Mouse (Mus musculus) neutrophil, adult 5-6 weeks (primary cell): Measurements from ENCODE around the gene Angptl3. TPM values are rescaled to one million over a fixed set of nuclear protein-coding genes. Genes with fewer than 3 reads are reported as not detected.

Experiments
- ATAC-seq: fragments of 151-379, 151-347 bp; 2 replicates; pipeline ENCODE4 v1.8.0; 2017; ENCODE audit warnings: mild to moderate bottlenecking, moderate TSS enrichment; ENCODE audit not compliant: insufficient number of reproducible peaks, poor library complexity, low FRiP score, severe bottlenecking; ENCODE audit errors: extremely low read depth
- total RNA-seq: library from RNA; stranded (forward); fragments of 200-1000 nt; gene quantifications from 2 replicates; pipeline ENCODE4 v1.2.3, GENCODE M21; 2017

Gene Angptl3
- not detected in 2 replicates for total RNA-seq

DNA sequence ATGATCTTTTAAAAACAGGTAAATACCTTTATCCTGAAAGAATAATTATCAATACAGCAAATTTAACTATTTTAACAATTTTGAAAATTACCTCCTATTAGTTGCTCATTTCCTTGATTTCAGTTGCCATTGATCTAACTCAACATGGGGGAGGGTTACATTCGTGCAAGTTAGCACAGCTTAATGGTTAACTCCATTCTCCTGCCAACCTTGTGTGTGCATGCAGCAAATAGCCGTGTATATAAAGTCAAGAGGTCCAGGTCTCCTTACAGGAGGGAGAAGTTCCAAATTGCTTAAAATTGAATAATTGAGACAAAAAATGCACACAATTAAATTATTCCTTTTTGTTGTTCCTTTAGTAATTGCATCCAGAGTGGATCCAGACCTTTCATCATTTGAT is at the start of gene Angptl3:
TSS of gene Angptl3 (plus strand) at position 269 of the 400 bp plus-strand sequence.
- ATAC-seq = no peak

DNA sequence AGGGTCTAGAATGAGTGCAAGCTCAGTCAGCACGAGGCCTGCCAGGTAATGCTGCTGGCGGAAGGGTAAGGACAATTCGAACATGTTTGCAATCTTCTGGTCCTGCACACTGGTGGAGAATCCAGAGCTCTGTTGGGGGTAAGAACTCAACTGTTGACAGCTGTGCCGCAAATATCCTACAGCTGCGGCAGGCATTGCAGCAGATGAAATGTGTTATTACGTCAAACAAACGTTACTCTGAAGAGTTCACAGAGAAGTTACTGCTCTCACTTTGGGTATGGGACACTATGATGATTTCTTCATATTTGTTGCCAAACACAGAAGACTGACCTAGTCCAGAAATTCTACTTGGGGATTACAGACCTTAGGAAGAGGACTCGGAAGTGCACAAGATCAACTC is 46.1 kb upstream of the Angptl3 start:
- no peak for ATAC-seq

GRCm38 (mm10) chr4:98993491-98993890 is 37.3 kb upstream of the Angptl3 start:
- ATAC-seq = no peak

- no peak for ATAC-seq
Measured at GRCm38 (mm10) chr4:99005574-99005973, 25.2 kb upstream of the Angptl3 start.

DNA sequence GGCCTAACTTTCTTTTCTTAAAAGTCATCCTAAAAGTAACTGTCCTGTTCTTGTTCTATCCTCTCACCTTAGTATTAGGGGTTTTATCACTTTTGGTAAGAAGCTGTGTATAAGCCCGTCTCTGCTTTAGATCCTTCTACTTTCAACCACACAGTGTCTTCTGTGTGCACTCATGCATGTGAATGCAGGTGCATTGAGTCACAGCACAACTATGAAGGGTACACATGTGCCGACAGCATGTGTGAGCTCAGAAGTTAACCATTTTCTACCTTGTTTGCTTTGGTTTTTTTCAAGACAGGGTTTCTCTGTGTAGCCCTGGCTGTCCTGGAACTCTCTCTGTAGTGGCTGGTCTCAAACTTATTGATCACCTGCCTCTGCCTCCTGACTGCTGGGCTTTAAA is 24.4 kb upstream of the Angptl3 start:
- ATAC-seq = no peak

DNA sequence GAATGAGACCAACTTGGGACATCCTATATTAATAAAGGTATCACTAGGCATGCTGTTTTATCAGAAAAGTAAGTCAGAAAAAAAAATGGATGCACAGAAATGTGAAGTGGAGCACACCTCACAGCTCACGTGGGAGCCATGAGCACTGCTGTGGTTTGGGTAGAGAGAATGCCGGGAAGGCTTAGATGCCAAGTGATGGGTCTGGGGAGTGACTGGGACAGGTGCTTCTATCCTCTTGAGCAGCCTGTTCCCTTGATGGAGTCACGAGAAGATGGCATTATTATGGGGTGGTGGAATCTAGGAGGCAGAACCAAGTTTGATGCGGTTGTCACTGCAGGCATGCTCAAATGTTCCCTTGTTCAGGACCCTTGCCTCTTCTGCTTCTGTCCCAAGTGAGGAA is 19.7 kb upstream of the Angptl3 start:
- no peak for ATAC-seq

- no peak for ATAC-seq
Measured at GRCm38 (mm10) chr4:99022221-99022620, 8.5 kb upstream of the Angptl3 start.

DNA sequence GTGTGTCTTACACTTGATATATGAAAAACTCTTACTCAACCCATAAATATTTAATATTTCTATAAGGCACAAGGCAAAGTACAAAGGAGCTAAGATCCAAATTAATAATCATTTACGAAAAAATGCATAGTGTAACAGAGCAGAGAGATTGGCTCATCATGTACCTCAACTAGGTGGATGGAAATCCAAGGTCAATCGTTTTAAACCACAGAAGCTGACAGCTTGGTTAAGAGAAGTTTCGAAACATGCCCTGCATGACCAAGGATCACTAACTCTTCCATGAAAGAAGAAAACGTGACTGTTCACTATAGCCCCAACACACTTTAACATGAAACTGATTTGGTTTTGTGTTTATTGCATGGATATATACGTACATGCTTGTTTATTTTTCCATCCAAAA is 2.4 kb upstream of the Angptl3 start:
- ATAC-seq = no peak

DNA sequence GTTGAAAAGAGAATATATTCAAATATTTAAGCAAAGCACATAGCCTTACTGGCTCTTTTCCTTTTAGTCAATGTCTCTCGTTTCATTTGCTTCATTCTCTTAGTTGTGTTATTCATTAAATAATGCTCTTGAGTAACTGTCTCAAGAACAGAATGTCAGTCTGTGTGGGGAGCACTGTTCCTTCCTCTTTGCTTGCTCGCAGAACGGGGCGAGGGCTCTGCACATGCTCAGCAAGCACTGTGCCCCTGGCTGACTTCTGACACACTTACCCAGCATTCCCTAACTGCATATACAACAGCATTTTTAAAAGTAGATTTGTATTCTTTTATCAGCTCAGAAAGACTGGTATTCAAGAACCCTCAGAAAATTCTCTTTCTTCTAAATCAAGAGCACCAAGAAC is 2.2 kb downstream of the Angptl3 start:
- no peak for ATAC-seq

GRCm38 (mm10) chr4:99044854-99045253 is 14.1 kb downstream of the Angptl3 start:
- no peak for ATAC-seq

- no peak for ATAC-seq
Measured at GRCm38 (mm10) chr4:99046471-99046870, 15.7 kb downstream of the Angptl3 start.

DNA sequence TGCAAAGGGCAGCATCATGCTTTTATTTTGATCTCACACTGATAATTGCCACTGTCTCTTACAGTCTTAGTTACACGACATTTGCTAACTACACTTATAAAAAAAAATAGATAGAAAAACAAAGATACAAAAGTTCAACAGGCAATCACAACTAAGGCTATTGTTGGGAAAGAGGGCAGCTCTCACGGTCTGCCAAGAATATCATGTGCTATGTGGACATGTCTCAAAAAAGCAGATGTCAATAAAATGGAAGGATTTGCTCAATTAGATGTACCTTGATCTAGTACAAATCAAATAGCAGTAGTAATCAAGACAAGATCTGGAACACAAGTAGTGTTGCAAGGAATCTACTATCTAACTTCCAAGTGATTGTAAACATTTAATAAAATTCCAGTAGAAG is 17.8 kb downstream of the Angptl3 start:
- ATAC-seq = no peak

DNA sequence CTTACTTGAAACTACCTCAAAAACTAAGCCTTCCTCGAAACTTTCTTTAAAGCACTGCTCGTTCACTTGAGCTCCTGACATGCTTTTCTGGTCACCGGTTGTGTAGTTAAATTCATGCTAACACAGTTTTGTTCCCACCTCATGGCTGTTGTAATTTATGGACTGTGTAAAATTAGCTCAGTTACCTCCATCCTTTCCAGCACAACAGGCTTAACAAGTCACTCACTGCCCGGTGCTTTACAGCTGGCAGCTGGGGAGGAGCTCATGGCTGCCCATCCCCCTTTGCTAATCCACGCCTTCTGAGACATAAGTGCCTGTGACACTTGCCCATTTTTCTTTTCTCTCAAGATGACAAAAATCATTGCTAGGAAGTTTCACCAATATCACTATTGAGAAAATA is 33.8 kb downstream of the Angptl3 start:
- no peak for ATAC-seq

- ATAC-seq = no peak
Measured at GRCm38 (mm10) chr4:99068806-99069205, 38.1 kb downstream of the Angptl3 start.

GRCm38 (mm10) chr4:99078005-99078404 is 47.3 kb downstream of the Angptl3 start:
- no peak for ATAC-seq

DNA sequence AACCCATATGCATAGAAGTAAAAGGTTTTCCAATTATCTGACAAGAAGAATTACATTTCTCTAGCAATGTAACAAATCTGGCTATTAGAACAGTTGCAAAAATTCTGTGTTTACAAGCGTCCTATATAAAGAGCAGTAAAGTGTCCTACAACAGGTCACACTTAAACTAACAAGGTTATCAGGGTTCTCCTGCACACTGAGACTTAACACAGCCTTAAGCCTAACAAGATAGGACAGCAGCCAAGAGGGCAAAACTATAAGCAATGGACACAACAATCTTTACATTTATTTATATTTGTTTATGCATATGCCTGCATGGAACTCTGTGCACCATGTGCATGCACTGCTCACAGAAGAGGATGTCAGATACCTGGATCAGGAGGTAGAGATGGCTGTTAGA is 50.4 kb downstream of the Angptl3 start:
- ATAC-seq = no peak

GRCm38 (mm10) chr4:99083862-99084261 is 53.1 kb downstream of the Angptl3 start:
- no peak for ATAC-seq

GRCm38 (mm10) chr4:99087760-99088485 is 57.2 kb downstream of the Angptl3 start:
- no peak for ATAC-seq

GRCm38 (mm10) chr4:99091151-99091701 is 60.5 kb downstream of the Angptl3 start:
- no peak for ATAC-seq

DNA sequence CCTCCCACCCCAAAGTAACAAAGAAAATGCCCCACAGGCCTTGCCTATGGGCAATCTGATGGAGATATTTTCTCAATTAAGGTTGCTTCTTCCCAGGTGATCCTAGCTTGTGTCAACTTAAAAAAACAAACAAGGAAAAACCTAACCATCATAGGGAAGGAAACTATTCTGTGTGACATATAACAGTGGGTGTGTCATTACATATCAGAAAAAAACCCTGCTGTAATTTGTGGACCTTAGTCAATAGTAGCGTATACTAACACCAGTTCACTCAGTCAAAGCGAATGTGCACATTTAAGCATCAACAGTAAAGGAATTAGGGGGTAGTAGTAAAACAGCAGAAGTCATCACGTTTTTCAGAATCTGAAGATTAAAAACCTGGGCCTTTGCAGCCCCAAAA is 61.0 kb downstream of the Angptl3 start:
- ATAC-seq = no peak
